Comparison of ENCODE assay signal across 10 mouse cellular contexts in the genomic region with DNA sequence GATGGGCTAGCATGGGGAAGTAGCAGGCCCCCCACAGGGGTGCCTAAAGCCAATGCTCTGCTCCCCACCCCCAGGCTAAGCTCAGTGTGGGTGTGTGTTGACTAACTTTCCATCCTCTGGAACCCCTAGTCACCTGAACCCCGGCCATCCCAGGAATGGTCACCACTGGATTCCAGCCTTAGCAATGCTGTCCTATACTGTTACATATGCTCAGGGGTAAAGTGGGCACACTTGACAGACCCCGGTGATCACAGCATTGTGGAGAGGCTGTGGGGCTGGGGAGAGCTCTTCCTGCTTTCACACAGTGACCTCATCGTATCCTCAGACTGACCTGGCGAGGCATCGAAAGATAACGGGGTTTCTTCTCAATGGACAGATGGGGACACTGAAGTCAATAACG.
"Had no signal": no experiment of that assay in that cellular context is flagged by ENCODE, and none has a peak within 500 bp of the region (broad histone marks: within the 10 kb centered on the region; RNA-seq: fewer than 3 reads in every experiment).

No protein-coding gene starts in this region.

- H3K9me3 ChIP-seq: limb, embryonic 10.5 days; liver, embryonic 15.5 days; neural tube, embryonic 12.5 days had no signal

- H3K9ac ChIP-seq: liver, embryonic 15.5 days; lung, embryonic 14.5 days; neural tube, embryonic 12.5 days had no signal

- H3K4me2 ChIP-seq: liver, embryonic 11.5 days; liver, embryonic 15.5 days; lung, embryonic 14.5 days; neural tube, embryonic 12.5 days had no signal

- H3K27ac ChIP-seq: kidney, postnatal 0 days; limb, embryonic 10.5 days; liver, embryonic 15.5 days; neural tube, embryonic 12.5 days; stomach, postnatal 0 days had no signal

- H3K36me3 ChIP-seq: limb, embryonic 10.5 days; liver, embryonic 15.5 days; neural tube, embryonic 12.5 days had no signal

- H3K4me3 ChIP-seq: left cerebral cortex, adult 2 months; limb, embryonic 10.5 days; liver, embryonic 15.5 days; neural tube, embryonic 12.5 days had no signal

- DNase-seq: midbrain, embryonic 14.5 days; thymus, postnatal 4 days had no signal

- H3K27me3 ChIP-seq: liver, embryonic 15.5 days; neural tube, embryonic 12.5 days had no signal
